Mouse (Mus musculus): ENCODE results near the gene Hdac9.
"Not testable (repeated sequence)": the region's sequence is repeated elsewhere in the genome, so short reads cannot be mapped to it uniquely, and the experiment has no call there.

The Hdac9 gene

GRCm38 (mm10) chr12:34040061-34040460 is 876.8 kb downstream of the Hdac9 start:
- no peak for DNase-seq

GRCm38 (mm10) chr12:34009796-34010195 is 907.1 kb downstream of the Hdac9 start:
- not testable (repeated sequence) for DNase-seq

All from retina, postnatal 1 day (tissue).